Mouse (Mus musculus) limb, embryonic 10.5 days (tissue): ENCODE results near the gene Scgb2b19. TPM values are rescaled to one million over a fixed set of nuclear protein-coding genes. Genes with fewer than 3 reads are reported as not detected.
"Not testable (repeated sequence)": the region's sequence is repeated elsewhere in the genome, so short reads cannot be mapped to it uniquely, and the experiment has no call there.

Experiments
- DNase-seq: peaks from one replicate; pipeline ENCODE4 v3.0.0-alpha.2; 2017; ENCODE audit warnings: low spot score
- H3K27ac ChIP-seq: fragments of 300-500 bp; sonication (generic); 2 replicates; pipeline ENCODE4 v1.5.1; 2016; ENCODE audit warnings: mild to moderate bottlenecking
- H3K27me3 ChIP-seq: fragments of 300-500 bp; sonication (generic); 2 replicates; pipeline ENCODE4 v1.6.1; 2016; ENCODE audit warnings: low read depth, mild to moderate bottlenecking; ENCODE audit not compliant: poor library complexity, severe bottlenecking
- H3K36me3 ChIP-seq: fragments of 300-500 bp; sonication (generic); 2 replicates; pipeline ENCODE4 v1.6.1; 2016; ENCODE audit warnings: mild to moderate bottlenecking, moderate library complexity
- H3K4me1 ChIP-seq: fragments of 300-500 bp; sonication (generic); 2 replicates; pipeline ENCODE4 v1.6.1; 2016
- H3K4me3 ChIP-seq: fragments of 300-500 bp; sonication (generic); 2 replicates; pipeline ENCODE4 v1.5.1; 2016; ENCODE audit warnings: mild to moderate bottlenecking, moderate library complexity
- H3K9me3 ChIP-seq: fragments of 300-500 bp; sonication (generic); replicated peaks from 2 replicates; pipeline ENCODE4 v1.6.1; 2016; ENCODE audit warnings: mild to moderate bottlenecking
- WGBS: fragments of 180-500 bp; shearing (Covaris S2); methylation state at CpG from one replicate; pipeline ENCODE4 v1.1.7; 2016; 5-methylcytosine and 5-hydroxymethylcytosine counted together
- polyA plus RNA-seq: library from polyadenylated mRNA; unstranded; fragments of >200 nt; fragmentation: Nextera tagmentation; extraction: Ambion mirVana; gene quantifications from 2 replicates; pipeline ENCODE4 v1.2.1, GENCODE M21; 2016

The Scgb2b19 gene
- polyA plus RNA-seq = not detected in 2 replicates

GRCm38 (mm10) chr7:33280238-33280637 is at the start of gene Scgb2b19:
TSS of gene Scgb2b19 (minus strand) at chr7:33280338.
- not testable (repeated sequence) for H3K27ac ChIP-seq, H3K9me3 ChIP-seq, H3K27me3 ChIP-seq, H3K4me3 ChIP-seq, H3K36me3 ChIP-seq, H3K4me1 ChIP-seq, DNase-seq

DNA sequence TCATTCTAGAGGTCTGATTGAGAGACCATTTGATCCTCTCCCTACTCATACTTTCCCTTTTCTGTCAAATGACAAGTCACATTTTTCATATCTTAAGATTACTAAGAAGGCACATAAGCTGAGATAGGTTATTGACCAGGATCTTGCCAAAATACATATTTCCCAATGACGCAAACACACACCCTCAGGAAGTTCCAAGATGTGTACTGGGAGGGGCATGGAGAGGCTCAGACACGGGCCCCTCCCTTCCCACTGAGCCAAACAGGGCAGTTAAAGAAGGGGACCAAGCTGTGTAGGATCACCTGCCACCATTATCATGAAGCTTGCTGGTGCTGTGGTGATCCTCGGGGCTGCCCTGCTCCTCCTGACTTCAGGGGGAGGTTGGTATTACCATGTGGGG is 6.9 kb upstream of the Scgb2b19 start, which contains the start of gene Scgb1b19:
Gene Scgb1b19 (plus strand): TSS at position 301 of the 400 bp plus-strand sequence.
- not testable (repeated sequence) for H3K27me3 ChIP-seq, H3K36me3 ChIP-seq, H3K27ac ChIP-seq, H3K4me1 ChIP-seq, H3K4me3 ChIP-seq, H3K9me3 ChIP-seq, DNase-seq
- WGBS = 92% methylated on average over 2 of the region's 3 CpGs

Other genes starting within 250 kb of the Scgb2b19 start
- not detected in 2 replicates for gene Scgb2b17, start 223.8 kb downstream of the Scgb2b19 start, polyA plus RNA-seq
- not detected in 2 replicates for gene Scgb1b17, start 216.9 kb downstream of the Scgb2b19 start, polyA plus RNA-seq
- not detected in 2 replicates for gene Scgb2b18, start 106.5 kb downstream of the Scgb2b19 start, polyA plus RNA-seq
- not detected in 2 replicates for gene Scgb1b18, start 94.8 kb downstream of the Scgb2b19 start, polyA plus RNA-seq
- not detected in 2 replicates for gene Scgb1b19, start 7.0 kb upstream of the Scgb2b19 start, polyA plus RNA-seq
- gene Scgb2b20, start 86.0 kb upstream of the Scgb2b19 start, polyA plus RNA-seq = not detected in 2 replicates
- gene Scgb1b20, start 92.9 kb upstream of the Scgb2b19 start, polyA plus RNA-seq = not detected in 2 replicates
- not detected in 2 replicates for gene Scgb2b21, start 240.1 kb upstream of the Scgb2b19 start, polyA plus RNA-seq